Mouse (Mus musculus): ENCODE measurements around the gene Mrgpra4. TPM values are rescaled to one million over a fixed set of nuclear protein-coding genes. Genes with fewer than 3 reads are reported as not detected.

Gene Mrgpra4
- polyA plus RNA-seq (2017; shearing (Covaris generic)), result not detected

DNA sequence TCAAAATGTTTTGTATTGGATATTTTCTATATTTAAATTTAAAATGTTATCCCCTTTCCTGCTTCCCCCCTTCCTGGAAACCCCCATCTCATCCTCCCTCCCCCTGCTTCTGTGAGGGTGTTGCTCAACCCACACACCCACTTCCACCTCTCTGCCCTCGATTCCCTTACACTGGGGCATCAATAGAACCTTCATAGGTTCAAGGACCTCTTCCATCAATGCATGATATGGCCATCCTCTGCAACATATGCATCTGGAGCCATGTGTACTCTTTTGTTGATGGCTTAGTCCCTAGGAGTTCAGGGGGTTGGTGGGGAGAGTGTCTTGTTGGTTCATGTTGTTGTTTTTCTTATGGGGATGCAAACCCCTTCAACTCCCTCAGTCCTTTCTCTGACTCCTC, at the start of gene Mrgpra4:
Gene Mrgpra4 (minus strand): TSS at position 101 of the 400 bp plus-strand sequence.
- ATAC-seq, result no peak

DNA sequence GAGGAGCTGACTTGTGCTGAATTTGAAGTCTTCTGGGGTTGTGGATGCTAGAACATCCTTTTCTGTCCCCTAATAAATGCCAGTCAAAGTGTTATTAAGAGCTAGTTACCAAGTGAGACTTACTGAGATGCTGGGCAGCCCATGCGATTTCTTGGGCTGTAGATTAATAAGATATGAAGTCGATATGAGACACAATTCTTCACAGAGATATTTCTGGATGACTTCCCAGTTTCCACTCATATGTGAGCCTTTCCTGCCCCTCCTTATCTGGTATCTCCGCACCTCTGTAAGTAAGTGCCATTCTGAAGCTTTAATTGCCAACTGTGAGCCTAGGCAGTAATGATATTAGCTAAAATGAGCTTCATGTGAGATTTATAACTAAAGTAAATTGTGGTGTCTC, 45.6 kb upstream of the Mrgpra4 start, which contains the start of gene Mrgprx1:
Gene Mrgprx1 (minus strand): TSS at position 101 of the 400 bp plus-strand sequence.
- ATAC-seq, result no peak

DNA sequence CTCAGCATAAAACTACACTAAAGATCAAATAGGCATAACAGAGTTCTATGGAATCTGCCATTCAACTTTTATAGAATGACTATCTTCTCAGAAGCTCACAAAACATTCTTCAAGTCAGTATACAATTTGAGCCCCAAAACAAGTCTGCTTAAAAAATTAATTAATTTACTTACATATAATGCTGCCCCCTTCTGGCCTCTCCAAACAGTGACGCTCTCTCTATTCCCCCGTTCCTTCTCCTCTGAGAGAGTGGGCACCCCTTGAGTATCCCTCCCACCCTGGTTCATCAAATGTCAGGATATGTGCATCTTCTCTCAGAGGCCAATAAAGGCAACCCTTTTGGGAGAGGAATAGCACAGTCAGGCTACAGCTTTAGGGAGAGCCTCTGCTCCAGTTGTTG, 36.0 kb upstream of the Mrgpra4 start:
- no peak for ATAC-seq

DNA sequence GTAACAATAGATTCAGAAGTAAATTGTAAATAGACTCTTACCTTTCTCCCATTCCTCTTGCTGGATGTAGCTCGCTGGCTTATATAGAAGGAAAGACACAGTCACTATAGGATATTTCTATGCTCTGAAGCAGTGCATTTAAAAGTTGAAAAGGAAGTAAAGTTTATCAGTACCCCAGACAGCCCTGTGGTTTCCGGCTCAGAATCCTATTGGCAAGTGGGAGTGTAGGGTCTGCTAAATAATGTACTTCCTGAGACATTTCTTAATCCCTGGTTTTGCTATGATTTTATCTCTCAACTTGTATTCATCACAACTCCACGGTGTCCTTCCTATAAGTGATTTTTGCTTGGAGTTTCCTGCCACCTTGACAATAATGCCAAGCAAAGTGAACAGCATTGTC, 13.8 kb upstream of the Mrgpra4 start:
- ATAC-seq, result no peak

DNA sequence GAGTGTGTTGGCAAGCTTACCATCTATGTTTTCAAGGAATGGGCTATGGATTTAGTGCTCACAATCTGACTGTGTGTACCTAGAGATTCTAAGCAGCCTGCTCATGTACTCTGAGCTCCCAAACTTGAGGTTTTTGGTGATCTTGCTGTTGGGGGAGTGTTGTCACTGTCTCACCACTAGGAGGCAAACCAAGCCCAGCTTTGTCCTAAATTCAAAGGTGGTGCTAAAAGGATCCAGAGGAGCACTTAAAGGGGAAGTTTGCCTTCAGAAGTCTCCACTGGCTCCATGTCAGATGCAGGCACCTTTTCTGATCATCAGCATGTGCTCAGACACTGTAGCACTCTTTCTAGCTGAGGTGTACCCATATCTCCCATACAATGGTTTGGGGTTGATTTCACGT, 4.9 kb upstream of the Mrgpra4 start:
- no peak for ATAC-seq

Other genes with a start within 250 kb of the Mrgpra4 start
- not detected for gene Mrgprx1, start 45.5 kb upstream of the Mrgpra4 start, polyA plus RNA-seq (2017; shearing (Covaris generic))
- gene Mrgprb5, start 186.9 kb upstream of the Mrgpra4 start, polyA plus RNA-seq (2017; shearing (Covaris generic)), result not detected
- gene Mrgprb4, start 217.2 kb upstream of the Mrgpra4 start, polyA plus RNA-seq (2017; shearing (Covaris generic)), result not detected

Data from CD4-positive, CD25-positive, alpha-beta regulatory T cell, adult 4 months (primary cell).